Mouse (Mus musculus) splenic B cell, adult 2 months (primary cell): ENCODE measurements around the gene Akap5.

ENCODE experiments used
- DNase-seq: peaks from one replicate; pipeline ENCODE4 v3.0.0-alpha.2; 2011; ENCODE audit warnings: low read depth, low spot score
- H3K27me3 ChIP-seq: 2 replicates; pipeline ENCODE4 v1.6.1; 2012; ENCODE audit warnings: mild to moderate bottlenecking, low read length, moderate library complexity, mixed read lengths; ENCODE audit not compliant: control insufficient read depth, poor library complexity, insufficient read depth, severe bottlenecking
- H3K36me3 ChIP-seq: 2 replicates; pipeline ENCODE4 v1.6.1; 2012; ENCODE audit warnings: mild to moderate bottlenecking, low read length, moderate library complexity, mixed read lengths; ENCODE audit not compliant: control insufficient read depth, poor library complexity, insufficient read depth, severe bottlenecking

Akap5 gene

GRCm38 (mm10) chr12:76303474-76303873 is 21.2 kb upstream of the Akap5 start:
- no peaks in the 10 kb centered on the region for H3K27me3 ChIP-seq
- DNase-seq, result no peak
- peaks cover 4% of the 10 kb centered on the region; the same call in 1 of the 2 replicates for H3K36me3 ChIP-seq

GRCm38 (mm10) chr12:76304199-76304598 is 20.5 kb upstream of the Akap5 start:
- Histone ChIP-seq H3K36me3 (peaks cover 4% of the 10 kb centered on the region; the same call in 1 of the 2 replicates), H3K27me3 (no peaks in the 10 kb centered on the region)
- DNase-seq, result no peak

- no peaks in the 10 kb centered on the region for H3K27me3 ChIP-seq
- H3K36me3 ChIP-seq, result peaks cover 4% of the 10 kb centered on the region; the same call in 1 of the 2 replicates
- DNase-seq, result no peak
Measured at GRCm38 (mm10) chr12:76305107-76305506, 19.6 kb upstream of the Akap5 start.

GRCm38 (mm10) chr12:76306852-76307561 is 17.7 kb upstream of the Akap5 start:
- Histone ChIP-seq H3K27me3 (no peaks in the 10 kb centered on the region), H3K36me3 (peaks cover 3% of the 10 kb centered on the region; the same call in 1 of the 2 replicates)
- DNase-seq, result no peak

- peaks cover 3% of the 10 kb centered on the region; the same call in 1 of the 2 replicates for H3K36me3 ChIP-seq
- H3K27me3 ChIP-seq, result no peaks in the 10 kb centered on the region
- DNase-seq, result peak; percentile 54
Measured at GRCm38 (mm10) chr12:76307964-76308363, 16.7 kb upstream of the Akap5 start.

GRCm38 (mm10) chr12:76308436-76308835 is 16.3 kb upstream of the Akap5 start:
- DNase-seq, result no peak
- H3K36me3 ChIP-seq, result peaks cover 1% of the 10 kb centered on the region; the same call in 1 of the 2 replicates
- H3K27me3 ChIP-seq, result no peaks in the 10 kb centered on the region

GRCm38 (mm10) chr12:76310007-76310406 is 14.7 kb upstream of the Akap5 start:
- no peak for DNase-seq
- H3K27me3 ChIP-seq, result no peaks in the 10 kb centered on the region
- H3K36me3 ChIP-seq, result no peaks in the 10 kb centered on the region; the same call in 1 of the 2 replicates

- Histone ChIP-seq H3K36me3 (no peaks in the 10 kb centered on the region; the same call in 1 of the 2 replicates), H3K27me3 (no peaks in the 10 kb centered on the region)
- DNase-seq, result no peak
Measured at GRCm38 (mm10) chr12:76310633-76311032, 14.1 kb upstream of the Akap5 start.

- Histone ChIP-seq H3K36me3 (no peaks in the 10 kb centered on the region; the same call in 1 of the 2 replicates), H3K27me3 (no peaks in the 10 kb centered on the region)
- DNase-seq, result no peak
Measured at GRCm38 (mm10) chr12:76311227-76311626, 13.5 kb upstream of the Akap5 start.

GRCm38 (mm10) chr12:76311951-76312350 is 12.7 kb upstream of the Akap5 start:
- no peak for DNase-seq
- no peaks in the 10 kb centered on the region; the same call in 1 of the 2 replicates for H3K36me3 ChIP-seq
- no peaks in the 10 kb centered on the region for H3K27me3 ChIP-seq

GRCm38 (mm10) chr12:76318282-76319212 is 6.1 kb upstream of the Akap5 start:
- Histone ChIP-seq H3K36me3 (no peaks in the 10 kb centered on the region), H3K27me3 (no peaks in the 10 kb centered on the region)
- peak; percentile 87 for DNase-seq

- Histone ChIP-seq H3K27me3 (no peaks in the 10 kb centered on the region), H3K36me3 (no peaks in the 10 kb centered on the region)
- DNase-seq, result no peak
Measured at GRCm38 (mm10) chr12:76326437-76327220, 1.9 kb downstream of the Akap5 start.

- H3K27me3 ChIP-seq, result no peaks in the 10 kb centered on the region
- peak; percentile 61 for DNase-seq
Measured at GRCm38 (mm10) chr12:76328567-76329354, 4.1 kb downstream of the Akap5 start.

GRCm38 (mm10) chr12:76333688-76334087 is 9.0 kb downstream of the Akap5 start:
- DNase-seq, result peak; percentile 18
- H3K36me3 ChIP-seq, result no peaks in the 10 kb centered on the region
- no peaks in the 10 kb centered on the region for H3K27me3 ChIP-seq

More at GRCm38 (mm10) chr12:76328567-76329354, 4.1 kb downstream of the Akap5 start:
- no peaks in the 10 kb centered on the region for H3K36me3 ChIP-seq
